Mouse (Mus musculus) limb, embryonic 14.5 days (tissue): ENCODE results near the gene Asl. TPM values are rescaled to one million over a fixed set of nuclear protein-coding genes. Genes with fewer than 3 reads are reported as not detected.

ENCODE experiments used
- ATAC-seq: fragments of 200-750 bp; cut with Nextera tagmentation; 2 replicates; pipeline ENCODE4 v1.8.0; 2017; ENCODE audit warnings: low read depth, moderate number of reproducible peaks, moderate TSS enrichment; ENCODE audit not compliant: low FRiP score
- DNase-seq: peaks from one replicate; pipeline ENCODE4 v3.0.0-alpha.2; 2015; ENCODE audit warnings: low spot score
- H3K27ac ChIP-seq: fragments of 300-500 bp; sonication (generic); replicated peaks from 2 replicates; pipeline ENCODE4 v1.5.1; 2014; ENCODE audit warnings: low read depth, mild to moderate bottlenecking, low read length, moderate library complexity, mixed read lengths
- H3K27me3 ChIP-seq: fragments of 300-500 bp; sonication (generic); 2 replicates; pipeline ENCODE4 v1.6.1; 2014; ENCODE audit warnings: low read length, mixed read lengths; ENCODE audit not compliant: control insufficient read depth, insufficient read depth
- H3K36me3 ChIP-seq: fragments of 300-500 bp; sonication (generic); 2 replicates; pipeline ENCODE4 v1.6.1; 2014; ENCODE audit warnings: mild to moderate bottlenecking, low read length, moderate library complexity, mixed read lengths; ENCODE audit not compliant: control insufficient read depth, insufficient read depth
- H3K4me1 ChIP-seq: fragments of 300-500 bp; sonication (generic); 2 replicates; pipeline ENCODE4 v1.6.1; 2014; ENCODE audit warnings: antibody characterized with exemption, low read length, mixed read lengths; ENCODE audit not compliant: control insufficient read depth, insufficient read depth
- H3K4me2 ChIP-seq: fragments of 300-500 bp; sonication (generic); replicated peaks from 2 replicates; pipeline ENCODE4 v1.6.1; 2014; ENCODE audit warnings: low read depth, mild to moderate bottlenecking, low read length, moderate library complexity; ENCODE audit not compliant: severe bottlenecking
- H3K4me3 ChIP-seq: fragments of 300-500 bp; sonication (generic); replicated peaks from 2 replicates; pipeline ENCODE4 v1.5.1; 2014; ENCODE audit warnings: low read length
- H3K9ac ChIP-seq: fragments of 300-500 bp; sonication (generic); 2 replicates; pipeline ENCODE4 v1.6.1; 2014; ENCODE audit warnings: mild to moderate bottlenecking, low read depth, low read length, moderate library complexity; ENCODE audit not compliant: severe bottlenecking
- H3K9me3 ChIP-seq: fragments of 300-500 bp; sonication (generic); 2 replicates; pipeline ENCODE4 v1.6.1; 2016; ENCODE audit warnings: low read length; ENCODE audit not compliant: control insufficient read depth
- POLR2A ChIP-seq: fragments of 200-500 bp; IDR thresholded peaks from 2 replicates; pipeline ENCODE4 v1.8.0; 2012; ENCODE audit warnings: inconsistent platforms, mild to moderate bottlenecking, moderate library complexity, borderline replicate concordance; ENCODE audit not compliant: insufficient read depth, insufficient read length; ENCODE audit errors: extremely low read depth
- WGBS: fragments of 180-500 bp; shearing (Covaris S2); extraction: QIAGEN DNeasy Blood & Tissue Kit; methylation state at CpG from one replicate; pipeline ENCODE4 v1.1.7; 2014; 5-methylcytosine and 5-hydroxymethylcytosine counted together
- polyA plus RNA-seq, 2 experiments: library from polyadenylated mRNA; depleted of rRNA in 1 of 2; stranded (reverse) in 1 of 2; unstranded in 1 of 2; fragments of >200 nt; fragmentation: Nextera tagmentation in 1 of 2; extraction: Ambion mirVana in 1 of 2; gene quantifications; 2 replicates each; pipeline versions ENCODE4 v1.2.1 to v1.2.3; 2012 to 2014

Gene Asl
- polyA plus RNA-seq, 2 experiments: 21.5 to 36.5 TPM

GRCm38 (mm10) chr5:130046100-130046499 lies 17.1 kb upstream of the Asl start:
- TF ChIP-seq POLR2A: no peak
- H3K4me1 ChIP-seq: no peaks in the 10 kb centered on the region
- ATAC-seq (no peak), DNase-seq (no peak)
- H3K27ac ChIP-seq: no peak overlapping the region
- H3K9ac ChIP-seq: no peak overlapping the region
- no peaks in the 10 kb centered on the region for H3K9me3 ChIP-seq
- no peak overlapping the region for H3K4me2 ChIP-seq
- H3K36me3 ChIP-seq: peaks cover 59% of the 10 kb centered on the region
- H3K4me3 ChIP-seq: no peak overlapping the region
- no peaks in the 10 kb centered on the region for H3K27me3 ChIP-seq
- WGBS: 90% methylated on average over 7 of the region's 7 CpGs

- TF ChIP-seq POLR2A: no peak
- DNase-seq (no peak), ATAC-seq (no peak)
- Histone ChIP-seq H3K4me3 (no peak overlapping the region), H3K4me2 (no peak overlapping the region), H3K27me3 (no peaks in the 10 kb centered on the region), H3K9ac (no peak overlapping the region), H3K9me3 (no peaks in the 10 kb centered on the region), H3K27ac (no peak overlapping the region), H3K36me3 (peaks cover 66% of the 10 kb centered on the region), H3K4me1 (no peaks in the 10 kb centered on the region)
- 71% methylated on average over 7 of the region's 7 CpGs for WGBS
These were observed 15.2 kb upstream of the Asl start for GRCm38 (mm10) chr5:130044201-130044695.

DNA sequence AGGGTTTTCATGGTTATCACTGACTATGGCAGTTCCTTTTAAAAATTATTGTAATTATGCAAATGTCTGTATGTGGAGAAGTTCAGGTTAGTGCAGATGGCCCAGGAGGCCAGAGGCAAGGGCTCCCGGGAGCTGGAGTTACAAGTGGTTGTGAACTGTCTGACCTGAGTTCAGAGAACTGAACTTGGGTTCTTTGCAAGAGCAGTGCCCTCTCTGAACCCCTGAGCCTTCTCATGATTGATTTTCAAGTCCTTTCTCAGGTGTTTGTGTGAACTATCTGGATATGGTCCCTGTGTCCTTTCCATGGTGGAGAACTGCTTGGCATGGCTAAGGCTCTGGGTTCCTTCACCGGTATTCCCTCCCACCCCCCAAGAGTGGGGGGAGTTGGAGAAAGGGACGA lies 14.7 kb upstream of the Asl start:
- no peaks in the 10 kb centered on the region for H3K4me1 ChIP-seq
- DNase-seq (no peak), ATAC-seq (no peak)
- no peak overlapping the region for H3K4me2 ChIP-seq
- H3K27ac ChIP-seq: no peak overlapping the region
- H3K9ac ChIP-seq: no peak overlapping the region
- H3K4me3 ChIP-seq: no peak overlapping the region
- H3K27me3 ChIP-seq: no peaks in the 10 kb centered on the region
- H3K36me3 ChIP-seq: peaks cover 62% of the 10 kb centered on the region
- H3K9me3 ChIP-seq: no peaks in the 10 kb centered on the region
- whole genome bisulfite sequencing: 78% methylated on average over 3 of the region's 3 CpGs
- TF ChIP-seq POLR2A: no peak

DNA sequence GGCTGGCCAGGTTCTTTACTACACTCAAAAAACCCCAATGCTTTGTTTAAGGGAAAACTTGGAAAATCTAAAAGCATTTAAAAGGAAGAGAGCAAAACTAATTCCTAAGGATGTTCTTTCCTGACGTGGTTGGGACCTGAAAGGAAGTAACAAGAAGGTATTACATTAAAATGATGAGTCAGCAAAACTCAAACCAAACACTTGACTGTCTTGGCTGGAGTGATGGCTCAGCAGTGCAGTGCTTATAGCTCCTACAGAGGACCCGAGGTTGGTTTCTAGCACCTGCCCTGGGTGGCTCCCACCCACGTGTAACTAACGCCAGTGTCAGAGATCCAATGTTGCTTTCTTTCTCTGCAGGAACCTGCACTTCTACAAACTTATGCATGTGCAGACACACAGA lies 12.2 kb upstream of the Asl start:
- Histone ChIP-seq H3K9ac (no peak overlapping the region), H3K36me3 (peaks cover 54% of the 10 kb centered on the region), H3K4me2 (no peak overlapping the region), H3K27me3 (no peaks in the 10 kb centered on the region), H3K4me1 (no peaks in the 10 kb centered on the region), H3K4me3 (no peak overlapping the region), H3K9me3 (no peaks in the 10 kb centered on the region), H3K27ac (no peak overlapping the region)
- WGBS: 92% methylated on average over 4 of the region's 4 CpGs
- TF ChIP-seq POLR2A: no peak
- ATAC-seq (no peak), DNase-seq (no peak)

GRCm38 (mm10) chr5:130040797-130041196 lies 11.8 kb upstream of the Asl start:
- Histone ChIP-seq H3K9ac (no peak overlapping the region), H3K36me3 (peaks cover 56% of the 10 kb centered on the region), H3K4me2 (no peak overlapping the region), H3K4me1 (no peaks in the 10 kb centered on the region), H3K27ac (no peak overlapping the region), H3K27me3 (no peaks in the 10 kb centered on the region), H3K4me3 (no peak overlapping the region), H3K9me3 (no peaks in the 10 kb centered on the region)
- ATAC-seq (no peak), DNase-seq (no peak)
- WGBS: 94% methylated on average over 4 of the region's 4 CpGs
- TF ChIP-seq POLR2A: no peak
